Mouse (Mus musculus) neutrophil, adult 5-6 weeks (primary cell): ENCODE measurements around the gene Camk2g. TPM values are rescaled to one million over a fixed set of nuclear protein-coding genes. Genes with fewer than 3 reads are reported as not detected.
A peak's percentile ranks its signal among the peaks of the same experiment; 100 is the strongest.

Source experiments
- ATAC-seq: fragments of 151-379, 151-347 bp; 2 replicates; pipeline ENCODE4 v1.8.0; 2017; ENCODE audit warnings: mild to moderate bottlenecking, moderate TSS enrichment; ENCODE audit not compliant: insufficient number of reproducible peaks, poor library complexity, low FRiP score, severe bottlenecking; ENCODE audit errors: extremely low read depth
- total RNA-seq: library from RNA; stranded (forward); fragments of 200-1000 nt; gene quantifications from 2 replicates; pipeline ENCODE4 v1.2.3, GENCODE M21; 2017

Camk2g gene
- total RNA-seq, 1 experiment from 2014 or later, result 53.7 TPM

GRCm38 (mm10) chr14:20811236-20811635, 17.3 kb upstream of the Camk2g start:
- ATAC-seq, result no peak

- ATAC-seq, result no peak
Measured at GRCm38 (mm10) chr14:20809820-20810219, 15.9 kb upstream of the Camk2g start.

GRCm38 (mm10) chr14:20809349-20809748, 15.5 kb upstream of the Camk2g start:
- ATAC-seq, result no peak

- no peak for ATAC-seq
Measured at GRCm38 (mm10) chr14:20806116-20806840, 12.4 kb upstream of the Camk2g start.

- ATAC-seq, result no peak
Measured at GRCm38 (mm10) chr14:20804964-20805672, 11.2 kb upstream of the Camk2g start.

- no peak for ATAC-seq
Measured at GRCm38 (mm10) chr14:20804481-20804880, 10.6 kb upstream of the Camk2g start.

- ATAC-seq, result peak; percentile 79
Measured at GRCm38 (mm10) chr14:20803606-20803938, 9.7 kb upstream of the Camk2g start.

GRCm38 (mm10) chr14:20802926-20803605, 9.2 kb upstream of the Camk2g start:
- ATAC-seq, result no peak

GRCm38 (mm10) chr14:20798761-20799160, 4.9 kb upstream of the Camk2g start:
- peak; percentile 80 for ATAC-seq

- no peak for ATAC-seq
Measured at GRCm38 (mm10) chr14:20798300-20798699, 4.4 kb upstream of the Camk2g start.

GRCm38 (mm10) chr14:20796643-20797042, 2.8 kb upstream of the Camk2g start:
- no peak for ATAC-seq

GRCm38 (mm10) chr14:20796170-20796569, 2.3 kb upstream of the Camk2g start:
- ATAC-seq, result no peak

- no peak for ATAC-seq
Measured at GRCm38 (mm10) chr14:20795423-20796152, 1.7 kb upstream of the Camk2g start.

GRCm38 (mm10) chr14:20794589-20794988, 701 bp upstream of the Camk2g start:
- ATAC-seq, result no peak

GRCm38 (mm10) chr14:20792922-20793757, 748 bp downstream of the Camk2g start:
- no peak for ATAC-seq

- ATAC-seq, result no peak
Measured at GRCm38 (mm10) chr14:20792243-20792921, 1.5 kb downstream of the Camk2g start.

- no peak for ATAC-seq
Measured at GRCm38 (mm10) chr14:20791511-20792242, 2.2 kb downstream of the Camk2g start.
